Mouse (Mus musculus) kidney, embryonic 14.5 days (tissue): ENCODE results near the gene Hsd3b6. TPM values are rescaled to one million over a fixed set of nuclear protein-coding genes. Genes with fewer than 3 reads are reported as not detected.

ENCODE experiments used
- ATAC-seq: fragments of 200-750 bp; cut with Nextera tagmentation; 2 replicates; pipeline ENCODE4 v1.8.0; 2017; ENCODE audit warnings: moderate number of reproducible peaks, mild to moderate bottlenecking, moderate TSS enrichment, moderate library complexity; ENCODE audit not compliant: low FRiP score, low TSS enrichment
- H3K27ac ChIP-seq: fragments of 300-500 bp; sonication (generic); 2 replicates; pipeline ENCODE4 v1.5.1; 2014; ENCODE audit warnings: low read depth, mild to moderate bottlenecking, low read length, moderate library complexity, mixed read lengths
- H3K27me3 ChIP-seq: fragments of 300-500 bp; sonication (generic); 2 replicates; pipeline ENCODE4 v1.6.1; 2014; ENCODE audit warnings: mild to moderate bottlenecking, low read length; ENCODE audit not compliant: control insufficient read depth, insufficient read depth
- H3K36me3 ChIP-seq: fragments of 300-500 bp; sonication (generic); 2 replicates; pipeline ENCODE4 v1.6.1; 2014; ENCODE audit warnings: low read length, mixed read lengths; ENCODE audit not compliant: control insufficient read depth, insufficient read depth
- H3K4me1 ChIP-seq: fragments of 300-500 bp; sonication (generic); 2 replicates; pipeline ENCODE4 v1.6.1; 2014; ENCODE audit warnings: low read length, mixed read lengths; ENCODE audit not compliant: control insufficient read depth, insufficient read depth
- H3K4me2 ChIP-seq: fragments of 300-500 bp; sonication (generic); replicated peaks from 2 replicates; pipeline ENCODE4 v1.6.1; 2014; ENCODE audit warnings: low read depth, mild to moderate bottlenecking, low read length
- H3K4me3 ChIP-seq: fragments of 300-500 bp; sonication (generic); 2 replicates; pipeline ENCODE4 v1.5.1; 2014; ENCODE audit warnings: mild to moderate bottlenecking, low read length
- H3K9ac ChIP-seq: fragments of 300-500 bp; sonication (generic); 2 replicates; pipeline ENCODE4 v1.6.1; 2014; ENCODE audit warnings: low read depth, mild to moderate bottlenecking, low read length, moderate library complexity
- H3K9me3 ChIP-seq: fragments of 300-500 bp; sonication (generic); 2 replicates; pipeline ENCODE4 v1.6.1; 2016; ENCODE audit warnings: low read length; ENCODE audit not compliant: control insufficient read depth
- WGBS: fragments of 180-500 bp; shearing (Covaris S2); extraction: QIAGEN DNeasy Blood & Tissue Kit; methylation state at CpG from one replicate; pipeline ENCODE4 v1.1.7; 2014; 5-methylcytosine and 5-hydroxymethylcytosine counted together
- polyA plus RNA-seq: library from polyadenylated mRNA; unstranded; fragments of >200 nt; fragmentation: Nextera tagmentation; extraction: Ambion mirVana; gene quantifications from 2 replicates; pipeline ENCODE4 v1.2.1, GENCODE M21; 2014

The Hsd3b6 gene
- 0.77 and 1.6 TPM in 2 replicates for polyA plus RNA-seq

GRCm38 (mm10) chr3:98814101-98814670 is at the start of gene Hsd3b6:
Gene Hsd3b6 (minus strand): TSS chr3:98814443.
- Histone ChIP-seq H3K27ac (no peak within 1 kb of the TSS), H3K4me3 (no peak within 1 kb of the TSS), H3K9ac (no peak within 1 kb of the TSS), H3K4me1 (no peaks in the 10 kb centered on the region), H3K4me2 (no peak within 1 kb of the TSS), H3K9me3 (no peaks in the 10 kb centered on the region), H3K27me3 (no peaks in the 10 kb centered on the region), H3K36me3 (no peaks in the 10 kb centered on the region)
- ATAC-seq: no peak
- WGBS: 64% methylated on average over 6 of the region's 6 CpGs

DNA sequence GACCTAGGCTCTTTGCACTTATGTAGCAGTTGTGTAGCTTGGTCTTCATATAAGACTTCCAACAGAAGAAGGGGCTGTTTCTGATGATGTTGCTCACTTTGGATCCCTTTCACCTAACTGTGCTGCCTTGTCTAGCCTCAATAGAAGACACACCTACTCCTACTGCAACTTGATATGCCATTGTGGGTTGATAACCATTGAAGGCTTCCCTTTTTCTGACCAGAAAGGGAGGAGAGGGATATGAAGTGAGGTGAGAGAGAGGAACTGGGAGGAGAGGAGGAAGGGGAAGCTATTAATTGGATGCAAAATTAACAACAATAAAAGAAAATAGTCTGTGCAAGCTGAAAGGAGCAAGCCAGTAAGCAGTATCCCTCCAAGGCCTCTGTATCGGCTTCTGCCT is 48.6 kb upstream of the Hsd3b6 start:
- no peaks in the 10 kb centered on the region for H3K36me3 ChIP-seq
- ATAC-seq: no peak
- no peak overlapping the region for H3K4me3 ChIP-seq
- no peaks in the 10 kb centered on the region for H3K27me3 ChIP-seq
- WGBS: 86% methylated on average over 1 of the region's 1 CpGs
- no peak overlapping the region for H3K27ac ChIP-seq
- H3K4me1 ChIP-seq: no peaks in the 10 kb centered on the region
- H3K9me3 ChIP-seq: no peaks in the 10 kb centered on the region
- H3K4me2 ChIP-seq: no peak overlapping the region
- no peak overlapping the region for H3K9ac ChIP-seq

GRCm38 (mm10) chr3:98859576-98859975 is 45.3 kb upstream of the Hsd3b6 start, which contains the start of gene Hsd3b1:
Gene Hsd3b1 (minus strand): TSS chr3:98859794.
- H3K27ac ChIP-seq: no peak within 1 kb of the TSS
- H3K9ac ChIP-seq: no peak within 1 kb of the TSS
- no peaks in the 10 kb centered on the region for H3K27me3 ChIP-seq
- ATAC-seq: no peak
- H3K4me1 ChIP-seq: no peaks in the 10 kb centered on the region
- no peak within 1 kb of the TSS for H3K4me2 ChIP-seq
- WGBS: 87% methylated on average over 3 of the region's 3 CpGs
- no peaks in the 10 kb centered on the region for H3K9me3 ChIP-seq
- no peaks in the 10 kb centered on the region for H3K36me3 ChIP-seq
- no peak within 1 kb of the TSS for H3K4me3 ChIP-seq

DNA sequence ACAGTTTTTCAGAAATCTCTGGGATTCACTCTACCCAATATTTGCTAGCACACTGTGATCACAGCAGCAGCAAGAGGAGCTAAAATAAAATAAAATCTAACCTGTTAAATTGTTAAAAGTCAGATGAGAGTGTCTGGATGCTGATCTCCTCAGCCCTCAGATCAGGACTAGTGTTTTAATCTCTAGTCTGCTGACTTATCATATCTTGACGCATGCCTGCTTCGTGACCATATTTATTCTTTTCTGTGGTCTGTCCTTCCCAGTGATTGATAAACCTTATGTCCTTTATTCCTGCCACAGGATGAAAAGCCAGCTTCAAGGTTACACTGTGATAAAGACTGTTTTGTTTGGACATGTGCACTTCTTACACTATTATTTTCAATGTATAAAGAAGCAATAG is 43.8 kb upstream of the Hsd3b6 start:
- no peaks in the 10 kb centered on the region for H3K36me3 ChIP-seq
- 73% methylated on average over 2 of the region's 2 CpGs for WGBS

DNA sequence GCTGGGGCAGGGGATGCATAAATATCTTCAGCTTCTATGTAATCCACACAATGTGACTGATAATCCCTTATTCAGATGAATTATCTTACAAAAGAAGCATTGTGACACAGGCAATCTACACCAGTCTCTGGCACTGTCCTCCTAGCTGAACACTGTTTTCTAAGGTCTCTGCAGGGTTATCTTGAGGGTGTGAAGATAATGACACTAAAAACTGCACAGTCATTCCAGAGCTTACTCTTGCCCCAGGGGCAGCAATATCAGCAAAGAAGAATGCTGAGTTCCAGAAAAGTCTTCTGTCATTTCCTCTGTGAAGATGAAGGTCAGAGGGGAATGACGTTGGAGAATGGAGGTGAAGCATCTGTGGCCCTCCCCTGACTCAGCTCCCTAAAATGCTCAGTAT is 42.6 kb upstream of the Hsd3b6 start:
- WGBS: 63% methylated on average over 1 of the region's 1 CpGs
- Histone ChIP-seq H3K9me3 (no peaks in the 10 kb centered on the region), H3K27me3 (no peaks in the 10 kb centered on the region), H3K27ac (no peak overlapping the region), H3K36me3 (no peaks in the 10 kb centered on the region), H3K4me1 (no peaks in the 10 kb centered on the region), H3K4me3 (no peak overlapping the region), H3K9ac (no peak overlapping the region), H3K4me2 (no peak overlapping the region)
- ATAC-seq: no peak

More for the DNA sequence above, 43.8 kb upstream of the Hsd3b6 start:
- Histone ChIP-seq H3K4me1 (no peaks in the 10 kb centered on the region), H3K4me3 (no peak overlapping the region), H3K9me3 (no peaks in the 10 kb centered on the region), H3K27ac (no peak overlapping the region), H3K9ac (no peak overlapping the region), H3K27me3 (no peaks in the 10 kb centered on the region), H3K4me2 (no peak overlapping the region)
- ATAC-seq: no peak

GRCm38 (mm10) chr3:98855160-98855559 is 40.9 kb upstream of the Hsd3b6 start:
- no peaks in the 10 kb centered on the region for H3K27me3 ChIP-seq
- no peak overlapping the region for H3K9ac ChIP-seq
- 86% methylated on average over 3 of the region's 3 CpGs for WGBS
- H3K4me2 ChIP-seq: no peak overlapping the region
- H3K4me1 ChIP-seq: no peaks in the 10 kb centered on the region
- no peaks in the 10 kb centered on the region for H3K36me3 ChIP-seq
- no peak overlapping the region for H3K4me3 ChIP-seq
- no peak overlapping the region for H3K27ac ChIP-seq
- no peak for ATAC-seq
- no peaks in the 10 kb centered on the region for H3K9me3 ChIP-seq

DNA sequence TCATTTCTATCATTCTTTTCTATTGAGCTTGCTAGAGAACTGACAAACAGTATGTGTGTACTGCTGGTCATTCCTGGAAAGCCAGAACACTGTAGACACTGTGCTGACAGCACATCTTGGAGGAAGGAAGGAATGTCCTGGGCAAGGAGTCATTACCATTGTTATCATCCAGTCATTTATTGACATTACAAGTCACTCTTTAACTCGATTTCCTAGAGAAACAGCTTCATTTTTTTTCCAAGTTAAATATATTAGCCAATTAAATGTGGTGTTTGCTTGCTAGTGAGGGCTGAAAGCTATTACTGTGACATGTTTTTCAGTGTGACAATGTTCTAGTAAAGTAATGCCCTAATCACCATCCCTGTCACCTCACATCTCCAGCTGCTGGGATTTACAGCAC is 39.4 kb upstream of the Hsd3b6 start:
- no peaks in the 10 kb centered on the region for H3K36me3 ChIP-seq
- H3K9me3 ChIP-seq: no peaks in the 10 kb centered on the region
- 36% methylated on average over 1 of the region's 1 CpGs for WGBS
- H3K27me3 ChIP-seq: no peaks in the 10 kb centered on the region
- no peak overlapping the region for H3K9ac ChIP-seq
- no peak overlapping the region for H3K4me2 ChIP-seq
- H3K27ac ChIP-seq: no peak overlapping the region
- no peak for ATAC-seq
- no peaks in the 10 kb centered on the region for H3K4me1 ChIP-seq
- H3K4me3 ChIP-seq: no peak overlapping the region

DNA sequence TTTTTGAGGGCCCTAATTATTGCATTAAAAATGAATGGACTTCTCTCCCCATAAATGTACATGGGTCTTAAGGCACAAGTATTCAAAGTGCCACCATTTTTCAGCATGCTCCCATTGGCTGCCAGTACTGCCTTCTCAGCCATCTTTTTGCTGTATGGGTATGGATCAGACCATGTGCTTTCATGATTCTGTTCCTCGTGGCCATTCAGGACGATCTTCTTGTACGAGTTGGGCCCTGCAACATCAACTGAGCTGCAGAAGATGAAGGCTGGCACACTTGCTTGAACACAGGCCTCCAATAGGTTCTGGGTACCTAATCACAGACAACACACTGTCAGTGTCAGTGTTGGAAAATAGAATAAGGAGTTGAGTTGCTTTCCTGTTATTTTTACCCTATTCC is 38.8 kb upstream of the Hsd3b6 start:
- Histone ChIP-seq H3K27me3 (no peaks in the 10 kb centered on the region), H3K4me1 (no peaks in the 10 kb centered on the region), H3K27ac (no peak overlapping the region), H3K9ac (no peak overlapping the region), H3K4me3 (no peak overlapping the region), H3K4me2 (no peak overlapping the region), H3K9me3 (no peaks in the 10 kb centered on the region), H3K36me3 (no peaks in the 10 kb centered on the region)
- 93% methylated on average over 3 of the region's 3 CpGs for WGBS
- ATAC-seq: no peak

- no peaks in the 10 kb centered on the region for H3K36me3 ChIP-seq
Observed at GRCm38 (mm10) chr3:98852631-98853030, 38.4 kb upstream of the Hsd3b6 start.

More at GRCm38 (mm10) chr3:98852631-98853030, 38.4 kb upstream of the Hsd3b6 start:
- Histone ChIP-seq H3K4me1 (no peaks in the 10 kb centered on the region), H3K9ac (no peak overlapping the region), H3K4me3 (no peak overlapping the region), H3K9me3 (no peaks in the 10 kb centered on the region), H3K27me3 (no peaks in the 10 kb centered on the region), H3K4me2 (no peak overlapping the region), H3K27ac (no peak overlapping the region)
- 85% methylated on average over 6 of the region's 6 CpGs for whole genome bisulfite sequencing
- no peak for ATAC-seq
